Mouse (Mus musculus): ENCODE results near the gene Adgre4. TPM values are rescaled to one million over a fixed set of nuclear protein-coding genes. Genes with fewer than 3 reads are reported as not detected.
"Not testable (repeated sequence)": the region's sequence is repeated elsewhere in the genome, so short reads cannot be mapped to it uniquely, and the experiment has no call there.

Gene Adgre4
- polyA plus RNA-seq, 1 experiment from 2014 or later, result 0.09 TPM

DNA sequence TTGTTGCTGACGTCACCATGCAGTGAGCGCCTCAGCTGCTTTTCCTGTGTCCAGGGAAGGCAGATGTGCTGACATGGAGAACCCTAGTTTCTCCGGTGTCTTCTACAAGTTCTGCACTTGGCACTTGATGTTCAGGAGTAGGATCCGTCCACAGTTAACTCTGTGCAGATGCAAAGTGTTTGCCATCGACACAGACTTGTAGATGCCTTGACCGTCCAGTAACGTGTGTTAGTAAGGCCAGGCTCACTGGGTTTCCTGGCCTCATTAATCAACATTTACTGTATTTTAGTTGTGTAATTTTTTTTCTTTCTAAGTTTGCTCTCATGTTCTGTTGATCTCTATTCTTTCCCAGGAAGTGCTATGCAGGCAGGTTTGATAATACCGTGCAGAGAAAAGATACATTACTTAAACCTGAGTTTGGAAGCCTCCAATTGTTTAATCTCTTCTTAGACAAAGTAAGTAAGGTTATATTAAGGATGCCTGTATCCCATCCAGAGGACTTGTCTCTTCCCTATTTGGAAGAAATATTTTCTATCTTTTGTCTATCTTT, 142.7 kb downstream of the Adgre4 start:
- not testable (repeated sequence) for H3K27me3 ChIP-seq (ENCODE audit: control insufficient read depth, insufficient read depth, low read depth, low read length); H3K9me3 ChIP-seq (replicated peaks; ENCODE audit: control insufficient read depth, low read length, poor library complexity, severe bottlenecking); H3K36me3 ChIP-seq (ENCODE audit: control insufficient read depth, insufficient read depth, low read length); H3K4me1 ChIP-seq (ENCODE audit: control insufficient read depth, insufficient read depth, low read length); ATAC-seq
- peak overlapping the region; percentile 48 for H3K4me3 ChIP-seq (ENCODE audit: low read depth, low read length)
- H3K4me2 ChIP-seq (ENCODE audit: low read length), result peak overlapping the region; percentile 53
- WGBS, result 8% methylated on average over 6 of the region's 8 CpGs
- H3K27ac ChIP-seq (ENCODE audit: low read length), result peak overlapping the region; percentile 83
- peak overlapping the region; percentile 52 for H3K9ac ChIP-seq (ENCODE audit: low read depth, low read length)

DNA sequence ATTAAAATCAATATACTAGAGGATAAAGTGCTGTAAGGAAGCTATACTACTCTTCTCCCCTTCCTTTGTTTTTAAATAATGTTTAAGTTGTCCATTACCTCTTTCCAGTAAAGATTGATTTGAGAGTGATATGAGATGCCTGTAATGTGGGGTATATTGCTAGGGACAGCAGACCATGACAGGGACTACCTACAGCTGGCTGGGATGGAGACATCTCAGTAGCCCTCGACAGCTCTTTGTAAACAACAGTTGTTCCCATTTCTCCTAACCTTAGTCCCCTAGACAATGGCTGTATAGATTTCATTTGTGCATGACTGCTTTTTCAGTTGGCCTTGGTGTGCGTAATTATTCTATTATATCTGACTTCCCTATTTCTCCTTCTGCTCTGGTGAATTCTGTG, 153.3 kb downstream of the Adgre4 start:
- H3K36me3 ChIP-seq (ENCODE audit: control insufficient read depth, insufficient read depth, low read length), result peaks cover 7% of the 10 kb centered on the region
- H3K4me1 ChIP-seq (ENCODE audit: control insufficient read depth, insufficient read depth, low read length), result no peaks in the 10 kb centered on the region
- no peaks in the 10 kb centered on the region for H3K27me3 ChIP-seq (ENCODE audit: control insufficient read depth, insufficient read depth, low read depth, low read length)
- no peak overlapping the region for H3K27ac ChIP-seq (ENCODE audit: low read length)
- ATAC-seq, result no peak
- 64% methylated on average over 2 of the region's 2 CpGs for WGBS
- H3K4me3 ChIP-seq (ENCODE audit: low read depth, low read length), result no peak overlapping the region
- H3K9ac ChIP-seq (ENCODE audit: low read depth, low read length), result no peak overlapping the region
- 0 out of 2 replicates have a peak, but pooled peaks cover 2% of the 10 kb centered on the region for H3K9me3 ChIP-seq (replicated peaks; ENCODE audit: control insufficient read depth, low read length, poor library complexity, severe bottlenecking)
- H3K4me2 ChIP-seq (ENCODE audit: low read length), result no peak overlapping the region

Other genes starting within 250 kb of the Adgre4 start
- 0.04 and 0.05 TPM in 2 replicates for gene Vmn2r118, start 124.8 kb upstream of the Adgre4 start, polyA plus RNA-seq (2015; fragmentation: Nextera tagmentation; extraction: Ambion mirVana)
- gene Pot1b, start 37.4 kb upstream of the Adgre4 start, polyA plus RNA-seq (2015; fragmentation: Nextera tagmentation; extraction: Ambion mirVana), result 6.7 and 7.9 TPM in 2 replicates
- 12.8 and 14.8 TPM in 2 replicates for gene Zfp119a, start 128.9 kb downstream of the Adgre4 start, polyA plus RNA-seq (2015; fragmentation: Nextera tagmentation; extraction: Ambion mirVana)
- 14.1 and 15.6 TPM in 2 replicates for gene Zfp959, start 142.1 kb downstream of the Adgre4 start, polyA plus RNA-seq (2015; fragmentation: Nextera tagmentation; extraction: Ambion mirVana)
- 10.1 and 11.2 TPM in 2 replicates for gene Zfp119b, start 199.5 kb downstream of the Adgre4 start, polyA plus RNA-seq (2015; fragmentation: Nextera tagmentation; extraction: Ambion mirVana)
- gene Ebi3, start 202.7 kb downstream of the Adgre4 start, polyA plus RNA-seq (2015; fragmentation: Nextera tagmentation; extraction: Ambion mirVana), result 6.0 and 7.1 TPM in 2 replicates
- 21.2 and 24.6 TPM in 2 replicates for gene Yju2, start 209.1 kb downstream of the Adgre4 start, polyA plus RNA-seq (2015; fragmentation: Nextera tagmentation; extraction: Ambion mirVana)
- 185 and 187 TPM in 2 replicates for gene Shd, start 220.5 kb downstream of the Adgre4 start, polyA plus RNA-seq (2015; fragmentation: Nextera tagmentation; extraction: Ambion mirVana)
- 200 and 218 TPM in 2 replicates for gene Fsd1, start 236.5 kb downstream of the Adgre4 start, polyA plus RNA-seq (2015; fragmentation: Nextera tagmentation; extraction: Ambion mirVana)